Mouse (Mus musculus) MEL (cell line): ENCODE measurements around the gene Gfpt2.

Experiments used
- CTCF ChIP-seq, 3 experiments: IDR thresholded peaks in 2 of 3; conservative IDR thresholded peaks in 1 of 3; 2 replicates each; pipeline ENCODE4 v1.5.1; 2011 to 2012; ENCODE audit warnings: low read length in 3 of 3, low read depth in 2 of 3, mild to moderate bottlenecking in 2 of 3, improper control_type of control experiment in 1 of 3, inconsistent platforms in 1 of 3, mixed read lengths in 1 of 3, moderate library complexity in 1 of 3; ENCODE audit not compliant: control insufficient read depth in 1 of 3, insufficient read depth in 1 of 3, poor library complexity in 1 of 3, severe bottlenecking in 1 of 3
- GATA1 ChIP-seq: IDR thresholded peaks from 2 replicates; pipeline ENCODE4 v1.6.1; 2011; ENCODE audit warnings: low read depth, low read length, improper control_type of control experiment
- MAZ ChIP-seq: IDR thresholded peaks from 2 replicates; pipeline ENCODE4 v1.6.1; 2012; ENCODE audit warnings: low read depth, mild to moderate bottlenecking, inconsistent platforms, low read length, improper control_type of control experiment
- POLR2A ChIP-seq, 2 experiments: IDR thresholded peaks; 2 replicates each; pipeline ENCODE4 v1.6.1; 2011 to 2012; ENCODE audit warnings: low read length in 2 of 2, mild to moderate bottlenecking in 2 of 2, control low read depth in 1 of 2, improper control_type of control experiment in 1 of 2, low read depth in 1 of 2, moderate library complexity in 1 of 2; ENCODE audit not compliant: control insufficient read depth in 1 of 2, insufficient read depth in 1 of 2, poor library complexity in 1 of 2

GRCm38 (mm10) chr11:49837717-49838407 is 43.9 kb downstream of the Gfpt2 start:
- no peak for TF ChIP-seq POLR2A (IDR thresholded peaks at IDR 0.05; ENCODE audit: control insufficient read depth in 1 of 2, insufficient read depth in 1 of 2, low read depth in 1 of 2, low read length in 2 of 2, poor library complexity in 1 of 2)
- TF ChIP-seq CTCF (IDR thresholded peaks at IDR 0.05 in 2 of 3, conservative IDR thresholded peaks at IDR 0.05 in 1 of 3; ENCODE audit: control insufficient read depth in 1 of 3, insufficient read depth in 1 of 3, low read depth in 2 of 3, low read length in 3 of 3, poor library complexity in 1 of 3, severe bottlenecking in 1 of 3) = no peak
- TF ChIP-seq GATA1 = no peak
- TF ChIP-seq MAZ = no peak
